Mouse (Mus musculus) right cerebral cortex, postnatal 14 days (tissue): Measurements from ENCODE around the gene Unc50.

Experiments used
- DNase-seq: peaks from one replicate; pipeline ENCODE4 v3.0.0; 2022

Gene Unc50

DNA sequence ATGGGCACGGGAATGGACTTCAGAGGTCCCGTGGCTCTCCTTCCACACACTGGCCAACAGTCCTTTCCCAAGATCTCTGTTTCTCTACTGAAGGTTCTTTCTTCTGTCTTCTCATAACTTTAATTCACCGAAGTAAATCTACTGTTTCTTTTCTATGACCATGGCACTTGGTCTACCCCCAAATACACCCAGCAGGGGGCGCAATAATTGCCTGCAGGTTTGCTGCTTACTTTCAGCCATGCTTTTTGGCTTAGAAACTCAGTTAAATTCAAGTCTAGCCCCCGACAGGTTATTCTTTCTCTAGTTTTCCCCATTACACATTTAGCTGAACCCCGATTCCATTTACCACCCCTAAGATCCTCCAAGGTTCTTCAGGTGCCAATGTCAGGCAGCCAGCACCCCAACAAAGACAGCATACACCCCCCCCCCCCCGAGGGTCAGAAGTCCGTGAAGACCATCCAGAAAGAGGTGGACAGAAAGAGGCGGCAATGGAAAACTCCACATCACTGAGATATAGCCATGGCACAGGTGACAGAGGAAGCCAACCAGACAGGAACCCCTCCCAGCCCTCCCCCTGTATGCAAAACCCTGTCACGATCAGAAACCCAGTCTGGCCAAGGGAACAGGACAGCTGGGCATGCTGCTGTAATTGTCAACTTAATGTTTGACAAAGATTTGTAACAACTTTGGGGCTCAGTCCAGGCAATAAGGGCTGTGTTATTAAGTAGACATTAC lies 18.6 kb downstream of the Unc50 start:
- peak; percentile 66 for DNase-seq

DNA sequence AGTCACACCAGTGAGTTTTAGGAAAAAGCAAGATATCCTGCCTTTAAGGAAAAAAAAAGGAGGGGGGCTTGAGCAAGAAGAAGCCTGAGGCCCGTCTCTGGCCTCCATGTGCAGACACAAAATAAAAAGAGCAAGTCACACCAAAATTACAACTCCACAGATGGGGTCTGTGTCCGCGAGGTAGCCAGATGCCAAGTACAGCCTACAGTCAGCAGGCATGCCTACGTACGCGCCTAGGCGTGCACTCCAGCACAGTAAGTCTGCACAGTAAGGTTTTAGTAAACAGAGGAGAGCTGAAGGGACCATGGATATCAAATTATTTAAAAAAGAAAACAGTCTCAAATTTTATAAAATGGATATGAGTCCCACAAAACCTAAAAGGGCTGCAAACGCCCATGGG lies 21.3 kb downstream of the Unc50 start:
- DNase-seq, result no peak

DNA sequence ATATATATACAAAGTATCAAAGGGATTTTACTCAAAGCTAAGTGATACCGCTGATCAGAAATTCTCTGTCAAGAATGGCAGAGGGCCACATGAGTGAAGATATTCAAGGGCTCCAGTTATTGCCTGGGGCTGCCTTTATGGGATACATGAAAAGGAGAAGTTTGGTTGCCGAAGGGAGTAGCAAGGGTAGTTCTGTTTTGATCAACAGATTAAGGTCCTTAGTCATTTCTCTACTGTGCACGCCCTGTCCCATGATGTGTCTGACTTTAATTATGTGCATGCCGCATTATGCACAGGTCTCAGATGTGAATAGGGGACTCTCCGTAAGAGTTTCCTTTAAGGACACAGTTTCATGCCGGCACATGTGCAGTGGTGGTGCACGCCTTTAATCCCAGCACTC lies 27.6 kb downstream of the Unc50 start:
- DNase-seq, result no peak

DNA sequence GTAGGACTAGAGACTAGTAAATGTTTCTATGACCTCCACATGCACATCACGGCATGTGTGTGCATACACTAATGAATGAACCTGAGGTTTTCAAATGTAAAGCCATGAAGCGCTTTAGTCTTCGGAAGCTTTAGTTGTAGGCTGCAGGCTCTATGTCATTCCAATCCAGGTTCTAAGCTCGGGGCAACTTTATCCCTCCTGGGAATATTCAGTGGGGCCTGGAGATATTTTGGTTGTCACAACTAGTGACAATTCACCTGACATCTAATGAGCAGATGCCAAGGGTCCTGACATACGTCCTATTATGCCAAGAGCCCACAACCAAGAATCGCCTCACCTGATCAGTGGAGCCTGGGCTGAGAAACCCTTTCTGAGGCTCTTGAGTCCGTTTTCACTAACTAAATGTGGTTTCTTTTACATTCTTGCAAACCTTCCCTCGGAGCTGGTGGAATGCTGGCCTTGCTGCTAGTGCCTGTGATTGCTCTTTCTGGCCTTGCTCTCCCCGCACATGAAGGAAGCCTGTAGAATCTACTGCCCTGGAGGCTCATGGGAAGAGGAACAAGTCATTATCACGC lies 35.0 kb downstream of the Unc50 start:
- DNase-seq, result no peak

DNA sequence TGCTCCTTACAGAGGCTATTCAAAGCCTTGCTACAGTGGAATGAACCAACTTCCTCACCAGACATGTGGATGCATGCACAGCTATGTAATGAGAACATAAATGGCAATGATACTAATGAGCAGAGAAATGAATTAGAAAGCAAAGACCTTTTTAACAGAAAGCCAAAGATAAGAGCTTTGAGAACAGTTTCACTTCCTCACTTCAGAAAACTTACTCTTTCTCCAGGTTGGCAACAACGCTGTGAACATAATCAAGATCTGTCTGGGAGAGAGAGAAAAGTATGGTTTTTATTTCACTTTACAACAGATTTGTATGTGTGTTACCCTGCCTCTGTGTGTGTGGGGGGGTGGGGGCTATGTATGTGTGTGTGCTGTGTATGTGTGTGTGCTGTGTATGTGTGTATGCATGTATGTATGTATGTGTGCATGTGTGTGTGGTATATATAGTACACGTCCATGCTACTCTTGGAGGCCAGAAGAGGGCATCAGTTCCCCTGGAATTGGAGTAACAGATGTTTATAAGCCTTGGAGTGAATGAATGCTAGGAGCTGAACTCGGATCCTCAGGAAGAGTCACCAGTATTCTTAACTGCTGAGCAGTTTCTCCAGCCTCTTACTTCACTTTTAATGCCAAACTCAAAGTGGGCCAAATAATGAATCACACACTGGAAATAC lies 36.5 kb downstream of the Unc50 start:
- no peak for DNase-seq

DNA sequence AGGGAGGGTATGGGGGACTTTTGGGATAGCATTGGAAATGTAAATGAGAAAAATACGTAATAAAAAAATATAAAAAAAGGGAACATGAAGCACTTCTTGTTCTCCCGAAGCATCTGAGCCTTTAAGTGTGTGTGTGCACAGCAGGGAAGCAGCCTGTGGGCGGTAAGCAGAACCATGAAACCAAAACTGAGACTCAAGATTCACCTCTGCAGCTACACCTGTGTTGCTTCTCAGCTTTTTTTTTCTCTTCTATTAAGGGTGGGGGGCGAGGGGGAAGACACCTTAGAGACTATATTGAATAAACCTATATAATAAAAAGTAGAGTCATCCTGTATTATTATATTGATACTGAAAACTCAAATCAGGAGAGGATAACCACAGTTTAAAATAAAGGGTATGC lies 37.9 kb downstream of the Unc50 start:
- DNase-seq, result no peak

DNA sequence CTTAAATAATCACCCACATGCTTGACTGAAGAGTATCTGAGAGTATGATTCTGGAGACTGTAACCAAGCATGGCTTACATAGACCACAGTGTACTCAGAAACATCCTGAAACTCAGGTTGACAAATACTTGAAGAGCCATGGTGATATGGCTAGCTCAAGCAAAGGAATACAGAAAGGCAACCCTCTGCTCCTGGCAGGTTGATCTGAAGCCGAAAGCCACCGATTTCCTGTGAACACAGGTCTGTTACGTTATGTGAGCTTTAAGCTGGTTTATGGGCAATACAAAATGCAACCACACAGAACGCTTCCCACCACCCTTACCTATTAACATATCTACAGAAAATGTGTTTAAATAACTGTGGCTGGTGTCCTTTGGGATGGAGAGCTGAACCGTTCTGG lies 39.1 kb downstream of the Unc50 start:
- DNase-seq, result no peak

DNA sequence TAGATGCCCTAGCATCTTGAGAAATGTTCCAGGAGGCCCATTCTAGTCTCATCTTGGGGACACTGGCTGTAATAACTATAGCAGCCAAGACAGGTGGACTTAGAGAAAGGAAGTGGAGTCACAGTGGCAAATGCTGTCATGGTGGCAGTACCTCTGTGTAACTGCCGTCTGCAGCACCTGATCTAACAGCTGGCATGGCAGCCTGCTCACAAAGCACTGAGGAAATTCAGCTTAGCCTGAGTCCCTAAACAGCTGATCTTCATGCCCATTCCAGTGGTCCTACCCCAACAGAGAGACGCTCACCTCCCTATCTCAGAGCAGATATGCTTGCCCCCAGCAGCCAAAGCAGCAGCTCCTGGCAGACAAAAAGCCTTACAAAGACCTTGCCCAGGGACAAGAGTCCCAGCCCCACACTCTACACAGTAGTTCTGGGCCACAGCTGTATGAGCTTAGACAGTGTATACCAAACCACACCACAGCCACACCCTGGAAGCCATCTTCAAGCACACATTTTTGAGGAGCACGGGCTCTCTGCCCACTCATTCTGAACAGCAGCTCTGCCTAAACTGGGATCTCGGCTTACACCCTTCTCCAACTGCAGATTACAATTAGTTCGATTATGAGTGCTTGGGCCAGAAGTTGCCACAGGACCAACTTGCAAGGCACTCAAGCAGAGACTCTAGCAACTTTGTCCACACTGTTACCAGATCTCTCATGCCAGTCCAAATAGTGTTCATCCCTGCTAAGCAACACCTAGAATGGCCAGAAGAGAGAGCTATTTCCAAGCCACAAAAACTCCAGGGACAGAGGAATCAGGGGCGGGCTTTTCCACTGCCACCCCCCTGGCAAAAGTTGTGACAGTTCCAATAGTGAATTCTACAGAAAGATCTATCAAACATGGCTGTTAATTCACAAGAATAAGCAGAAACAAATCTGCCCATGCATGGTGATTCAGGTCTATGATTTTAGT lies 41.5 kb downstream of the Unc50 start:
- no peak for DNase-seq

DNA sequence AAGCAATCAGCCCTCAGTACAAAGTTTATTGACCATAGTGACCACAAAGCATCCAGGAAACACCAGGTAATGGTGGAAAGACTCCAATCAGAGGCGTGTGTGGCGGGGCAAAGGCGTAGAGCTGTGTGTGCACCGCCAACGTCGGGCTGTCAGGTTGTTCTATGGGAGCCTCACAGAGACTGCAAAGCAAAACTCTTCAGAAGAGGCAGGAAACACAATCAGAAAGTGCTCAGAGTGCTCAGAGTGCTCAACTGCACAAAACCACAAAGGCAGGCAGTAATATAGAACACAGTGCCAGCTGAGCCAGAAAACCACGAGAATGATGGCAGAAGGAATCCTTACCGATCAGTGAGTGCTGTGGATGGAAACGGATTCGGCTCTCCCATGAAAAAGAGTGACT lies 43.3 kb downstream of the Unc50 start:
- no peak for DNase-seq

DNA sequence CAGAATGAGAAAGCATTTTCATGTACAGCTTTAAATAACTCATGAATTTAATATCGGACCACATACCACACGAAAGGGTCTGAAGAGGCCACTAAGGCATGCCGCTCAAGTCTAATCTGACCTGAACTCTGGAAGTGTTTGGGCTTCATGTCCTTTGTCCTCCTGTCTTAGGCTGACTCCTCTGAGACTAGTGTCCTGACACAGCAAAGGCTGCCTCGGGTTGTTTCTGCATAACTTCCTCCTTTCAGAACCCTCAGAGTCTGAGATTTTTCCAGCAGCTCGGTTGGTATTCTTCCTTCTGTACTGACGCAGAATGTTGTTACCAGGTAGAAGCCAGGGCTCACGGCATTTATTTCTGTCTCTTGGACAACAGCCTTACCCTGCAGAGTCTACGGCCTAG lies 44.1 kb downstream of the Unc50 start:
- DNase-seq, result no peak

DNA sequence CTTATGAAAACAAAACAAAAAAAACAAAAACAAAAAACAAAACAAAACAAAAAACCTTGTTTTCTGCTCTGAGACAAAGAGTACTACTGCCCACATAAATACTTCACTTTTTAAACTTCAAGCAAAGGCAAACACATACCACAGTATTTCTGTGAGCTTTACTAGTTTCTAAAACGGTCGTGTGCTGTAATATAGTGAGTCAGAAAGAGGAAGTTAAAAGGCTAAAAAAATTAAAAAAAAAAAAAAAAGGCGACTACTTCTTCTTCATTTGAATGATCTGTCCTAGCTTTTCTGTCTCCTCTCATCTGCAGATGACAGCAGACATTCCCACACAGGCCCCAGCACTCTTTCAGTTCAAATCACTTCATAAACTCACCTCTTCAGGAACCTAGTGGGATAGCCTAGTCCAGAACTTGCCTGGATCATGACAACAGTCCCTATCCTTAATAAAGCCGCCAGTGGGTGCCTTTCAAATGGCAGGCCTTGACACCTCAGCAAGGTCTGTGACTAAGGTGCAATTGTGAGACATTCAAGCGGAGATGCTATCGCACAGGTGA lies 44.8 kb downstream of the Unc50 start:
- DNase-seq, result no peak

DNA sequence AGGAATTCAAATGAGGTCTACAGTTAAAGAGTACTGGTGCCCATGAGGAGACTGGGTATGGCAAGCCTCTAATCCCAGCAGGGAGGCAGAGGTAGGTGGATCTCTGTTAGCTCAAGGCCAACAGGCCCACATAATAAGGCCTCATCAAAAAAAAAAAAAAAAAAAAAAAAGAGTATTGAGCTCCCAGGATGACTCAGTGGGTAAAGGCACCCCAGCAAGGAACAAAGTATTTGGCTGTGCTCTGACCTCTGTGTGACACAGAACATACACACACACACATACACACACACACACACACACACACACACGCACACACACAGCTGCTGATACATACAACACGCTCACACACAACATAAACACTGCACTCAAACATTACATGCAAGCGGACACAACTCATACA lies 45.4 kb downstream of the Unc50 start:
- DNase-seq, result no peak

DNA sequence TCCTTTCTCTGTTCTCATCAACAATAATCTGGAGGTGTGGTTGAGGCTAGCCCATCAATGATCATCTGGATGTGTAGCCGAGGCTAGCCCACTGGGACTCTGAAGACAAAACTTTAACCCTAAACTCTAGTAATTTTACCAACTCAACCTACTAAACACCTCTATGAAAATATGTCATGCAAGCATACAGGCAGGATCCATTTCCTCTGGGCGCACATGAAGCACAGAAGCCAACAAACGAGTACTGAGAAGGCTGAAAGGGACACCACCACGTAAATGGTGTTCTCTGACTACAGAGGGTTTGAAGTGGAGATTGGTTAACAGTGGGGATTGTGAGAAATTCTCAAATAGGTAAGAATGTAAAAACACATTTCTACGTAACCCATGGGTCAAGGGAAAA lies 47.3 kb downstream of the Unc50 start:
- no peak for DNase-seq

DNA sequence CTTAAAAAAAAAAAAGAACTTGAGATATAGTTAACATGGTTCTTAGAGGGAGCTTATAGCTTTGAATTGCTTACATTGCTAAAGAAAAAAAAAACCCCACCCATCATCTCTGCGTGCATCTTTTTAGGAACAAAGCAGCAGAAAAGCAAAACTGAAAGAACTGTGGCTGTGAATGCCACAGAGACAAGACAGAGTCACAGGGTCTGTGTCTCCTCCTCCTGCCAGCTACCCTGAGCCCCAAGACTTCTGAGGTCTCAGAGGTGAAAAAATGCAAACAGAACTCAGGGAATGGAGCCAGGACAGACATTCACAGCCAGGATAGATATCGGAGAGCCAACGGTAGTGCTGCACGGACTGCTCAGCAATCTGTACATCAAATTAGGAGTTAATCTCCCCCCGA lies 48.0 kb downstream of the Unc50 start:
- DNase-seq, result no peak

DNA sequence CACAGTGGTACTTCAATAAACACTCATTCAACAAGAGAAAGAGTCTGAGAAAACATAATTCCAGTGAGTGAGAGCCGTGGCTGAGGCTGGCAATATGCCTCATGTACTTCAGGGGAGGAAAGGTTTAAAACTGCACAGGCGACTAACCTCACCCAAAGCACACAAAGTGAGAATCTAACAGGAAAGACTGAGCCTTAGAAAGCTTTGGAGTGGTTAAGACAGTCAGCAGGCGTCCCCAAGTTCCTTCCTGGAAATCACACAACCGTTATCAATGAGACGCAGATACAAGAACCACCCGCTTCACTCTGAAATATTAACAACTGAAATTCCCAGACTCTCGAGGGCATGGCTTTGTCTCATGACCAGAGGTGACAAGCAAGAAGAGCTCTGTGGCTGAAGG lies 48.5 kb downstream of the Unc50 start:
- no peak for DNase-seq

DNA sequence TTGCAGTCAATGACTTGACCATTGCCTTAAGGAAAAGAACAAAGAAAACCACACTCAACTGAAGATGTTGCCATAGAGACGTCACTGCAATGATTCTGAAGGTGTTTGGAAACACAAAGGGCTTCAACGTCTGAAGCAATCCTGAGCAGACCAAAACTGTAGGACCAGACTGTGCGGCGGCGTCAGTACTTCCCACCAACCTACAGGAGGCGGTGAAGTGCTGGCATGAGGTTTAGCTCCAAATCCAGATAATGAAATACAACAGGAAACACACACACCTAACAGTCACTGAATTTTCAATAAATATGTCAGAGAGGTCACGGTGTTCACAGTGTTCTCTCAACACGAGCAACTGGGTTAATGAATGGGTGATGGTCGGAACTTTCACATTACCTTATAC lies 49.1 kb downstream of the Unc50 start:
- peak; percentile 17 for DNase-seq

DNA sequence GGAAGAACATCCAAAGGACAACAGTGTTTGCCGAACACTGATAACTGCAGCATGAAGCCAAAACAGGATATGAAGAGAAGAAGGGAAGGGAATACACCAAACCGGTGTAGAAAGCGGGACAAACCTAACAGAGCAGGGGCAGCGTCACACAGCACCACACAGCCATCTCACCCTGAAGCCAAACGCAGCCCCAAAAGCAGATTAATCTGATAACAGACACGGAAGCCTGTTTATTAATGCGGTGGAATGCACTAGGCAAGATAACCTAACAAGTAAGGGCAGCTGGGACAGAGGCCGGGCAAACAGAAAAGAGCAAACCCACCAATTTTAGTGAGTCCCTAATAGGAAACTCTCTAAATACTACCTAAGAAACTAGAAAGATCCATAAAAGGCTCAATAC lies 49.8 kb downstream of the Unc50 start:
- DNase-seq, result no peak

DNA sequence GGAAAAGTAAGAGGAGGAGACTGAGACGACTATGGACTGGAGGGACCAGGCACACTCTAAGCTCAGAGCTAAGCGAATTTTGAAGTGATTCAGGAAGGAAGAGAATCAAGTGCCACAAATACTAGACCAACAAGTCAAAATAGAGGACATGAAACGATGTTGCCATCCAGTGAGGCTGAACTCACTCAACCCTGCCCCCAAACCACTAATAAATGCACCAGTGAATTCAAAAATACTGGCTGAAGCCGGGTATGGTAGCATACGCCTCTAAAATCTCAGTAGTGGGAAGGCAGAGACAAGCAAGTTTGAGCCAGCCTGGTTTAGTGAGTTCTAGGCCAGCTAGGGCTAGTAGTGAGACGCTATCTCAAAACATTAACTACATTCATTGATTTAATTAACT lies 50.8 kb downstream of the Unc50 start:
- DNase-seq, result no peak

DNA sequence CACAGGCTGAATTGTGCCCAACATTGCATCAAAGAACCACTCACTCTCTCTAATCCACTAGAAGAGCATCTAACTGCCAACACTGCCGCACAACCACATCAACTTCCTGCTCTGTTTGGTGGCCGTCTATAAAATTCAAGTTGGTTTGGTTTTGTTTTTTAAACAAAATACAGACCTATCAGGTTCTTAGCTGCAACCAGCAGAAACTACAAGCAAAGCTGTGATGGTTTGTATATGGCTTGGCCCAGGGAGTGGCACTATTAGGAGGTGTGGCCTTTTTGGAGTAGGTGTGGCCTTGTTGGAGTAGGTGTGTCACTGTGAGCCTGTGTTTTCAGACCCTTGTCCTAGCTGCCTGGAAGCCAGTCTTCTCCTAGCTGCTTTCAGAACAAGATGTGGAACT lies 51.4 kb downstream of the Unc50 start:
- no peak for DNase-seq

DNA sequence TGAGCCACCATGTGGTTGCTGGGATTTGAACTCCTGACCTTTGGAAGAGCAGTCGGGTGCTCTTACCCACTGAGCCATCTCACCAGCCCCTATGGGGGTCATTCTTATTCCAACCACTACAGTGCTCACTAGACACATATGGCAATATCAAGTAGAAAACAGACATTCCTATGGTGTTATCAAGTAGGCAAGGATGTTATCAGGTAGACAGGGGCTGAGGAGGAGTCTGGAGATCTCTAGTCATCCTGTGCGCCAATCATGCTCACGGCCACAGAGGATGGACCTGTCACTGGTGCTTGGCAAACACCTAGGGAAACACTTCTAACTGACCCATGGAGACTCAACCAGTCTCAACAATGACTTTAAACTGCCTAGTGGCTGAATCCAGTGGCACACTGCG lies 54.7 kb downstream of the Unc50 start:
- no peak for DNase-seq

DNA sequence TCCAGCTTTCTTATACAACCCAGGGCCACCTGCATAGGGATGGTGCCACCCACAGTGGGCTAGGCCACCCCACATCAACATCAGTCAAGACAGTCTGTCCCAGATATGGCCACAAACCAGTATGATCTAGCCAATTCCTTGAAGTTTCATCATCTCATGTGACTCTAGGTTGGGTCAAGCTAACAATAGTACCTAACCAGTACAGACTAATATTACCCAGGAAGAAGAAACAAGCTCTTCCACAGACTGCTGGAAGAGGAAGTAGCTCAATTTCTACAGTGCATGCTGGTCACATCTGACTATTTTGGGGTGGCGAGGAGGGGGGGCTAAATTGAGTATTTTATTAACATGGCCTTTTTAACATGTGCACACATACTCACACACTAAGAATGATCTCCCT lies 56.5 kb downstream of the Unc50 start:
- no peak for DNase-seq

DNA sequence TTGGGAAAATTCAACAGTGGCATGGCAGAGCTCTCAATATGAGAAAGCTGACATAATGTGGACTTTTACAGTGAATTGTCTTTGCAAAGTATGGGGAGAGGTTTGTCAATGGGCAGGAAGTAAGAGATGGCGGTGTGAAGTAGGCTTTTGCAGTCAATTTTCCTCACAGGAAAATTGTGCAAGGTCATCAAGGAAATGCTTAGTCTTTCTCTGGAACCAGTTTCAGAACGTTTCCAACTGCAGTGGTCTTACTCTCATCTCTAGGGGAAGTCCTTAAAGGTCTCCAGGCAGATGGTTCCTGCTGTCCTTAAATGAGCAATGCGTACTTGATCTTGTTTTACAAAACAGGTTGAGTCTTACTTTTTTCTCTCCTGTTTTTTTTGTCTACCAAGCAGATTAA lies 57.1 kb downstream of the Unc50 start:
- DNase-seq, result no peak

DNA sequence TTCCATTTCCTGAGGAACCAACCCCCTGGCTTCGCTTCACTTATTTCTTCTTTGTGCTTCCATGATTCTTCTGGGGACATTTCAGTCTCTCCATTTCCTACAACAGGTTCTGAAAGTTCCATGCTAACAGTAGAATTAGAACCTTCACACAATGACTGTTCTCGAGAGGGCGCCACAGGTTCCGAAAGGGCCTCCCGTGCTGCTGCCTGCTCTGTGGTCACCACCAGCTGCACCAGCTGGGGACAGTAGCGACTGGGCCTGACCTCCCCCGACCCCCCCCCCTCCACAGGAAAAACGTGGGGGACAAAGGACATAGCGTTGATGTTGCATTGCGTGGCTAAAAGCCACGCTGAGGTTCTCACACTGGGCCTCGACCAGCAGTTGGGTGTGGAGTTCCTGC lies 58.6 kb downstream of the Unc50 start:
- DNase-seq, result no peak
